Mouse (Mus musculus): ENCODE results near the gene Tulp3. TPM values are rescaled to one million over a fixed set of nuclear protein-coding genes. Genes with fewer than 3 reads are reported as not detected.
"Not testable (repeated sequence)": the region's sequence is repeated elsewhere in the genome, so short reads cannot be mapped to it uniquely, and the experiment has no call there.

Tulp3 gene
- polyA plus RNA-seq (2017; shearing (Covaris generic)), result 1 to 10 TPM; 2.0 to 2.5 TPM

GRCm38 (mm10) chr6:128355726-128356416 is at the start of gene Tulp3:
TSS of gene Tulp3 (minus strand) at chr6:128355851.
- ATAC-seq, result peak; percentile 97

- no peak for ATAC-seq
Measured at GRCm38 (mm10) chr6:128404708-128405107, 49.1 kb upstream of the Tulp3 start.

- no peak for ATAC-seq
Measured at GRCm38 (mm10) chr6:128399421-128400185, 44.0 kb upstream of the Tulp3 start.

GRCm38 (mm10) chr6:128398996-128399395 is 43.3 kb upstream of the Tulp3 start, which contains the start of gene Nrip2:
TSS of gene Nrip2 (plus strand) at chr6:128399296.
- ATAC-seq, result no peak

- no peak for ATAC-seq
Measured at GRCm38 (mm10) chr6:128397574-128398261, 42.1 kb upstream of the Tulp3 start.

GRCm38 (mm10) chr6:128390683-128391082 is 35.0 kb upstream of the Tulp3 start:
- no peak for ATAC-seq

GRCm38 (mm10) chr6:128389185-128389584 is 33.5 kb upstream of the Tulp3 start:
- ATAC-seq, result no peak

GRCm38 (mm10) chr6:128385026-128385425 is 29.4 kb upstream of the Tulp3 start:
- no peak for ATAC-seq

- ATAC-seq, result no peak
Measured at GRCm38 (mm10) chr6:128383752-128384151, 28.1 kb upstream of the Tulp3 start.

- no peak for ATAC-seq
Measured at GRCm38 (mm10) chr6:128381254-128381653, 25.6 kb upstream of the Tulp3 start.

GRCm38 (mm10) chr6:128380594-128381167 is 25.0 kb upstream of the Tulp3 start:
- not testable (repeated sequence) for ATAC-seq

- no peak for ATAC-seq
Measured at GRCm38 (mm10) chr6:128379636-128380035, 24.0 kb upstream of the Tulp3 start.

GRCm38 (mm10) chr6:128376371-128377085 is 20.9 kb upstream of the Tulp3 start:
- no peak for ATAC-seq

- no peak for ATAC-seq
Measured at GRCm38 (mm10) chr6:128375192-128375591, 19.5 kb upstream of the Tulp3 start, which contains the start of the genes Tex52 and Gm44596. TSS of gene Tex52 (plus strand) at chr6:128375456. TSS of gene Gm44596 (plus strand) at chr6:128375503.

GRCm38 (mm10) chr6:128370040-128370439 is 14.4 kb upstream of the Tulp3 start:
- no peak for ATAC-seq

GRCm38 (mm10) chr6:128366466-128366865 is 10.8 kb upstream of the Tulp3 start:
- ATAC-seq, result no peak

- ATAC-seq, result no peak
Measured at GRCm38 (mm10) chr6:128364721-128365120, 9.1 kb upstream of the Tulp3 start.

- no peak for ATAC-seq
Measured at GRCm38 (mm10) chr6:128363007-128363825, 7.6 kb upstream of the Tulp3 start.

- ATAC-seq, result peak; percentile 86
Measured at GRCm38 (mm10) chr6:128362381-128363006, 6.8 kb upstream of the Tulp3 start, which contains the start of the genes Rhno1 and Foxm1. TSS of gene Rhno1 (minus strand) at chr6:128362911. TSS of gene Foxm1 (plus strand) at chr6:128362967.

GRCm38 (mm10) chr6:128361901-128362300 is 6.2 kb upstream of the Tulp3 start:
- ATAC-seq, result no peak

Data from activated CD4-positive, CD25-positive, alpha-beta regulatory T cell, adult 4 months (primary cell).